7 mouse cellular contexts compared by ENCODE assay signal in genomic region chr6:71543686-71544499, GRCm38 (mm10). TPM values are rescaled to one million over a fixed set of nuclear protein-coding genes. Genes with fewer than 3 reads are reported as not detected.
DNase-seq lines count a peak whose midpoint lies in the region; ATAC-seq lines count a peak whose summit lies in the region.

Gene Chmp3 (plus strand): TSS chr6:71543797.

- DNase-seq in adrenal gland, adult 18-20 months (ENCODE audit: low spot score in 2 of 2): peak; percentile 98 to 99
- DNase-seq in embryo, embryonic 11 days: peak; percentile 93
- DNase-seq in gastrocnemius, postnatal 36 days: peak; percentile 95 to 98
- peak; percentile 95 to 97 for DNase-seq in left cerebral cortex, postnatal 25 days (ENCODE audit: low spot score in 2 of 2)
- DNase-seq in midbrain, embryonic 10.5 days (ENCODE audit: low spot score): peak; percentile 93
- peak; percentile 96 for DNase-seq in right cerebral cortex, postnatal 4 days

- no peaks in the 10 kb centered on the region for H3K27me3 ChIP-seq in intestine, embryonic 15.5 days (replicated peaks)
- H3K27me3 ChIP-seq in midbrain, embryonic 10.5 days (ENCODE audit: low read depth, poor library complexity, severe bottlenecking): no peaks in the 10 kb centered on the region

- peak within 1 kb of the TSS; percentile 62 for H3K4me3 ChIP-seq in intestine, embryonic 15.5 days (replicated peaks)
- peak within 1 kb of the TSS; percentile 89 for H3K4me3 ChIP-seq in midbrain, embryonic 10.5 days

- no peaks in the 10 kb centered on the region for H3K36me3 ChIP-seq in intestine, embryonic 15.5 days
- peaks cover 4% of the 10 kb centered on the region; the same call in 1 of the 2 replicates for H3K36me3 ChIP-seq in midbrain, embryonic 10.5 days

- H3K9me3 ChIP-seq in intestine, embryonic 15.5 days: no peaks in the 10 kb centered on the region
- H3K9me3 ChIP-seq in midbrain, embryonic 10.5 days (replicated peaks): no peaks in the 10 kb centered on the region

- ATAC-seq in intestine, embryonic 15.5 days: peak; percentile 100

- H3K4me1 ChIP-seq in intestine, embryonic 15.5 days (replicated peaks): 0 out of 2 replicates have a peak, but pooled peaks cover 2% of the 10 kb centered on the region
- peaks cover 10% of the 10 kb centered on the region for H3K4me1 ChIP-seq in midbrain, embryonic 10.5 days

- H3K27ac ChIP-seq in intestine, embryonic 15.5 days: peak within 1 kb of the TSS; percentile 96
- H3K27ac ChIP-seq in midbrain, embryonic 10.5 days (replicated peaks): peak within 1 kb of the TSS; percentile 100

- H3K9ac ChIP-seq in intestine, embryonic 15.5 days: peak within 1 kb of the TSS; percentile 86

- intact Hi-C loops in gastrocnemius, postnatal 36 days (cut with DNase I): loop anchor here (5.0 kb wide), 1 partner anchor 42 kb away; no protein-coding TSS in a partner anchor
- intact Hi-C loops in left cerebral cortex, postnatal 25 days (cut with DNase I): loop anchor here (5.0 kb wide), 1 partner anchor 107 kb away; no protein-coding TSS in a partner anchor

- under 1% methylated on average over 59 of the region's 59 CpGs for WGBS in intestine, embryonic 15.5 days
- under 1% methylated on average over 59 of the region's 59 CpGs for WGBS in midbrain, embryonic 10.5 days

- peak within 1 kb of the TSS; percentile 61 for H3K4me2 ChIP-seq in intestine, embryonic 15.5 days (replicated peaks)

RNA-seq across cellular contexts. Expression of gene Chmp3, which starts in this region (rescaled TPM):
- 100 to 1,000 TPM; 109 to 128 TPM for total RNA-seq in adrenal gland, adult 18-20 months (2021)
- 10 to 100 TPM; 32.6 to 33.6 TPM for total RNA-seq in gastrocnemius, postnatal 36 days (2021)
- polyA plus RNA-seq in intestine, embryonic 15.5 days (2015; fragmentation: Nextera tagmentation; extraction: Ambion mirVana): 68.9 and 70.2 TPM in 2 replicates
- total RNA-seq in left cerebral cortex, postnatal 25 days (2021): 100 to 1,000 TPM in 1 of 2 experiments, 10 to 100 TPM in 1; 93.8 to 103 TPM
- polyA plus RNA-seq in midbrain, embryonic 10.5 days (2016; fragmentation: Nextera tagmentation; extraction: Ambion mirVana): 49.7 and 50.5 TPM in 2 replicates

Comparison
In these comparisons a context has a peak if more than half of its experiments do, and no peak if none do; other contexts are left out.
1. Peak in every context shown above with its lines: DNase-seq, ATAC-seq, H3K4me3 ChIP-seq and H3K27ac ChIP-seq.